Mouse (Mus musculus): ENCODE data around the gene Gfod1. TPM values are rescaled to one million over a fixed set of nuclear protein-coding genes. Genes with fewer than 3 reads are reported as not detected.

The Gfod1 gene
- total RNA-seq, 2 experiments from 2014 or later, result 89.0 to 108 TPM

DNA sequence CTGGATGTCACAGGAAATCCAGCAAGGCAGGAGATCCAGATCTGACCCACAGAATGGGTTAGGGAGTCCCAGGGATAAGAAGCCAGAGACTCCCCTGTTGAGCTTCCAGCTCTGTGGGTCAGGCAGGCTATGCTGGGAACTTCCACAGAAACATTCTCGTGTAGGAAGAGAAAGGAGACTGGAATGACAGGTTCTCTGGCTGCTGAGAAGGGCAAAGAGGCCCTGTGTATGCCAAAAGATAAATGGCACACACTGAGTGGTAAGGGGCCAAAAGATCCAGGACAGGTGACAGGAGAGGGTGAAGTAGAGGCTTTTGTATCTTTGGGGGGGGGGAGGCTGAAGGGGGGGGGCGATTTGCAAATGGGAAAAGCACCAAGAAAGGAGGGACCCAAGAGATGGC lies 112.7 kb downstream of the Gfod1 start:
- peak in 1 of 2 experiments; percentile 11 for DNase-seq (ENCODE audit: low spot score in 2 of 2)
- intact Hi-C loops (cut with DNase I), result loop anchor here (5.0 kb wide), 1 partner anchor 41 kb away; no protein-coding TSS in a partner anchor

DNA sequence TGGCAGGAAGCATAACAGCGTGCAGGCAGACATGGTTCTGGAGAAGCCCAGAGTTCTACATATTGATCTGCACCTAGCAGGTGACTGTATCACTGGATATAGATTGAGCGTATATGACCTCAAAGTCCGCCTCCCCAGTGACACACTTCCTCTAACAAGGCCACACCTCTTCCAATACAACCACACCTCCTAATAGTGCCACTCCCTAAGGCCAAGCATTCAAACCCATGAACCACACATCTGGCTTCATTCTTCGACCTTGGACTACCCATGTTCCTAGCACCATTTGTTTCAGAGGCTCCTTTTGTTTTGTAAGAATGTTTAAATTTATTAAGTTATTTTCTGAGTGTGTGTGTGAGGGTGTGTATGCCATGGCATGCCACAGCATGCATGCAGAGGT lies 116.2 kb downstream of the Gfod1 start:
- no peak for DNase-seq (ENCODE audit: low spot score in 2 of 2)
- intact Hi-C loops (cut with DNase I), result loop anchor here (10.0 kb wide), 1 partner anchor 367 kb away; no protein-coding TSS in a partner anchor

DNA sequence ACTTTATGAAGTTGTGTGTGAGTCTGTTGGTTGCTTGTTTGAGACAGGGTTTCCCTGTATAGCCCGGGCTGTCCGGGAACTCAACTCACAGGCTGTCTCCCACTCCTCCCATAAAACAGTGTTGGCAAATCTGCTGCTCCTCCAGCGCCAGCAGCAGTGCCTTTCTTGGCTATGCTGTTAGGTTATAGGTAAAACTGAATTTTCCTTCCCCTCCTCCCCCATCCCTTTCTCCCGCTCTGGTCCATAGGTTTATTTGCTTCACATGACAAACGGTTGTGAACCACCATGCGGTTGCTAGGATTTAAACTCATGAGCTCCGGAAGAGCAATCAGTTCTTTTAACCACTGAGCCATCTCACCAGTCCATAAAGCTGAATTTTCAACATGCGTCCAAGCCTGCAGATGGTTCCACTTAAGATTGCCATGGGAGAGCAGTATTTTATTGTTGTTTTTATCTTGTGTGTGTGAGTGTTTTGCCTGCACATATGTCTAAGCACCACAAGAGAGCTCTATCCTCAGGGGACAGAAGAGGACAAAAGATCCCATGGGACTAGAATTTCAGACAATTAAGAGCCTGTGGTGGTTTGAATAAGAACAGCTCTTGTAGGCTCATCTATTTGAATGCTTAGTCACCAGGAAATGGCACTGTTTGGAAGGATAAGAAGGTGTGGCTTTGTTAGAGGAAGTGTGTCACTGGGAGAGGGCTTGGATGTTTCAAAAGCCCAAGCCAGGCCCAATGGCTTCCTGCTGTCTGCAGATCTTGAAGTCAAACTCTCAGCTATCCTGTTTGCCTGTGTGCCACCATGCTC lies 120.5 kb downstream of the Gfod1 start:
- DNase-seq (ENCODE audit: low spot score in 2 of 2), result no peak
- intact Hi-C loops (cut with DNase I), result loop anchor here (2.0 to 10.0 kb wide), 4 partner anchors 119 to 371 kb away; no protein-coding TSS in a partner anchor

DNA sequence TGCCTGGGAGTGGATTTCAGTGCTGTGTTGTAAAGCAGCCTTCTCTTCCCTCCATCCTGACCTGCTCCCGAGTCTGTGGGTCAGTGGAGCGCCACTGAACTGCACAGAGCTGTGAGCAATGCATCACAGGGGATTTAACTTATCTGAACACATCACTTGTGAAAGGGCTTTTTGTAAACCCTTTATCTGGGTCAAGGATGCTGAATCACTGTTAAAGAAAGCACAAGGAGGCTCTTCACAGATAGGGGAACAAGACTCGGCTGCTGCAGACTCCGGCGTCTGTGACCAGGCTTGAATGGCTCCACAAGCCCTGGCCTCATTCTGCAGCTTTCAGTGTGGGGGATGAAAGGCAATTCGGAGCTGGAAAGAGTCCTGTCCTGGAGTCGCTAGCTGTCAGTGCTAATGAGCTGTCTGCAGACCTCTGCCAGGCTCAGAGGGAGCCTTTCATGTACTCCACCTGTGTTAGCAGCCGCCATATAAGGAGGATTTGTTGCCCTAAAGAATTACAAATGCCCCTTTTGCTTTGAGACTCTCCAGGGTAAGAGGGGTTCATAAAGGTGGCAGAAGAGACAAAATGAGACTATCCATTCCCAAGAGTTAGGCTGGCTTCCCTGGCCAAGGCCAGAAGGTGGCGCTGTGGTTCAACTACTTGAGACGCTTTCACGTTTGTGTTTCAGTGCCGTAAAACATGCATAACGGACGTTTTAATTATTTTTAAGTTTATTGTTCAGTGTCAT lies 121.3 kb downstream of the Gfod1 start:
- DNase-seq (ENCODE audit: low spot score in 2 of 2), result peak; percentile 80 to 83
- intact Hi-C loops (cut with DNase I), result loop anchor here (2.0 to 10.0 kb wide), 4 partner anchors 120 to 372 kb away; no protein-coding TSS in a partner anchor

DNA sequence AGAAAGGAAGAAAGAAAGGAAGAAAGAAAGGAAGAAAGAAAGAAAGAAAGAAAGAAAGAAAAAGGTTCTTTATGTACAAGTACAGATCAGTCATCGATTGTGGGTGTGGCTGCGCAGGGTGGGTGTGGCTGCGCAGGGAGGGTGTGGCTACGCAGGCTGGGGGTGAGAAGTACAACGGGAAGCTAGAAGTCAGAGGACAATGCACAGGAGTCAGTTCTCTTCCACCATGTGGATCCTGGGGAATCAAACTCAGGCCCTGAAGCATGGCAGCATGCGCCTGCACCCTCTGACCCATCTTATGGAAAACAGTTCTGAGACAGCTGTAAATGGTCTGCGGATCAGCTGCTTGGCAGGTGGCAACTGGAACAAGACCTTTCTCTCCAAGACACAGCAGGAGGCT lies 122.9 kb downstream of the Gfod1 start:
- DNase-seq (ENCODE audit: low spot score in 2 of 2), result no peak
- intact Hi-C loops (cut with DNase I), result loop anchor here (5.0 to 10.0 kb wide), 3 partner anchors 141 to 374 kb away; no protein-coding TSS in a partner anchor

DNA sequence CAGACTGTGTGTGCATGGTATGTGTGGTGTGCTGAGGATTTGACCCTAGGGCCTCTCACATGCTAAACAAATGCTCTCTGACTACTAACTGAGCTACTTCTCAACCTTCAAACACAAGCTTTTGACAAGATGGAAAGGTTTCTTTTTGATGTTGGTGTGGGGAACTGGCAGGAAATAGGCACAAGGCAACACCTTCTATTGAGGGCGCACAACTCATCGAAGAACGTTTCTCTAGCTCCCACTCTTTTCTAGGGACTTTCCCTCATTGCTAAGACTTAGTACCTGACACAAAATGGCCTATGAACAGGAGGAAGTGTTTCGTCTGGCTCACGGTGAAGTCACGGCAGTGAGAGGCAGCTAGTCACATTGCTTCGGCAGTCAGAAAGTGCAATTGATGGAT lies 126.7 kb downstream of the Gfod1 start:
- no peak for DNase-seq (ENCODE audit: low spot score in 2 of 2)
- intact Hi-C loops (cut with DNase I), result loop anchor here (5.0 kb wide), 1 partner anchor 560 kb away; no protein-coding TSS in a partner anchor

DNA sequence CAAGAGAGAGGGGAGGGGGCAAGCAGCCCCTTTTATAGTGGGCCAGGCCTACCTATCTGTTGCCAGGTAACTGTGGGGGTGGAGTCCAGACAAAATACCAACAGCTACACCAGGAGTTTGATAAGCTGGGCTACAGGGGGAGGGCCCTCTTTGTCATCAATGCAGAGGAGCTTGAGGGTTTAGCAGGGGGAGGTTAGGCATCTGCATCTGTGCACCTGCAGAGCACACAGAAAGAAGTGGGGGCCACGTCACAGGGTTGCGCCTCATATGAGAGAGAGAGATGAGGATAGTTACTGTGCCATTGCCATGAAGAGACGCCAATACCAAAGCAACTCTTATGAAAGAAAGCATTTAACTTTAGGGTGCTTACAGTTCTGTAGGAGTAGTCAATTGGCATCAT lies 127.3 kb downstream of the Gfod1 start:
- DNase-seq (ENCODE audit: low spot score in 2 of 2), result no peak
- intact Hi-C loops (cut with DNase I), result loop anchor here (5.0 kb wide), 1 partner anchor 561 kb away; no protein-coding TSS in a partner anchor

DNA sequence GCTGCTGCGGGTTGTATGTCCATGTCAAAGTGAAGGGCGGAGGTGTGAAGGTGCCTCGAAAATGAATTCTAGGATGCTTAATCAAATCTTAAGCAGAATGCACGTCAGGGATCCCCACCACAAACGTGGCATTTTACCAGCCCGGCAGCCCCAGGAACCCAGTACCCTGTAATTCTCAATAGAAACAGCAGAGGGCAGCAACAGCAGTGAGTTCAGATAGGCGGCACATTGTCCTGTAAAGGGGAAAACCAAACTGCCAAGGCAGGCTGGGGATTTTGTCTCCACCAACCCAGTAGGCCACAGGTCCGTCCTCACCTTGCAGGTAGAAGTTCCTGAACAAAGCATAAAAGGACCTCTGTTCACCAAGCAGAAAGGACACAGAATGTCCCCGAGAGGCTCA lies 130.7 kb downstream of the Gfod1 start:
- intact Hi-C loops (cut with DNase I), result loop anchor here (5.0 kb wide), 1 partner anchor 194 kb away; the partner anchor contains the start of gene Sirt5
- DNase-seq (ENCODE audit: low spot score in 2 of 2), result peak; percentile 76 to 79

DNA sequence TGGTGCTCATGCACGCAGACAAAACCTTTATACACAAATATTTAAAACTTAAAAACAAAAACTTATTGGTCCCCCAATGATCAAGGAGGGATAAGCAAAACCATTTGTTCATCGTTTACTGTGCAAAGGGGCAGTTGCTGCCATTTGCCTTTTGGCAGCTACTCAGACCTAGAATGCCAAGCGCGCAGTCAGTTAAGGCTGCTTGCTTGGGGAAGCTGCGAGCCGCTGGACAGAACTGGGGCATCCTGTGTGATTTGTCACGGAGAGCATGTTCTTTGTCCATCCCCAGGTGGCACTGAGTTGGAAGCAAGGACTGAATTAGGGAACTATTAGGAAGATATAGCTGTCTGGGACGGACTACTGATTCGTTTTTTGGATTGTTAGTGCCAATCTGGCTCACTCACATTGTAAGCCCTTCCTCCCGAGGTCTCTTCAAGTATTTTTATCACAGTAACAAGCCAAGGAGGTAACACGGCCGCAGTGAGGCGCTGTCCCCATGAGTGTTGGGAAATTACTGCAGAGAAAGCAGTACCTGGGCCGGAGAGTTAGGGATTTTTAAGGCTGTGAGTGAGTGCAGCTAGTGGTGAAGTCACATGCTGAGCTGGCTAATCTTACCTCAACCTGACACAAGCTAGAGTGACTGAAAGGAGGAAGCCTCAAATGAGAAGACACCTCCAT lies 131.8 kb downstream of the Gfod1 start:
- DNase-seq (ENCODE audit: low spot score in 2 of 2), result no peak
- intact Hi-C loops (cut with DNase I), result loop anchor here (5.0 kb wide), 1 partner anchor 195 kb away; the partner anchor contains the start of gene Sirt5

DNA sequence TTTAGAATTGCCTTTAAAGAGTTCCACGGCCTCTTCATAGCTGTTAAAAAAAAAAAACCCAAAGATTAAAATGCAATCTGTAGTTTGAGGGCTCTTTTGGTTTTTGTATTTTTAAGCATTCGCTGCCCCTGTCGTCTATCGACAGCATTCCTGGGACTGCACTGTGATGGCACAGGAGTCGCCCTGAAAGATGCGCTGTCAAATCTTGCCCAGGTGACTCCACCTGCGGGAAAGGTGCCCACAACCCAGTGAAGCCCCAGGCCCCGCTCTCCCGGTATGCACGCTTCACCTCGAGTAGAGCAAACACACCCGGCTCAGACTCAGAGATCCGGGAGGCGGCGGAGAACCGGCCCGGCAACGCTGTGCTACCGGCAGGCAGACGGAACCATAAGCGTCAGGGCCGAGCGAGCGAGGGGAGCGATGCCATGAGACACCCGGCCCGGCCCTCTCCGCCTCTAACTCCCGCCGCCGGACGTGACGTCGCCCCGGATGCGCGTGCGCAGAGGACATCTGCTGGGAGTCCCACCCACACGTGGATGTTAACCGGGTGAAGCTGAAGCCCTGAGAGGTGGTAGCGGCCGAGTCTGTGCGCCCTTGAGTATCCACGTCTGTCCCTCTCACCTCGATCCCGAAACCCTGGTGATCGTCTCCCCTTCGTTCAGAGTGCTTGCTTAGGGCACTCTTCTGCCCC lies 132.8 kb downstream of the Gfod1 start, which contains the start of gene Tbc1d7:
TSS of gene Tbc1d7 (minus strand) at position 482 of the 691 bp plus-strand sequence.
- DNase-seq (ENCODE audit: low spot score in 2 of 2), result peak; percentile 98 to 99

DNA sequence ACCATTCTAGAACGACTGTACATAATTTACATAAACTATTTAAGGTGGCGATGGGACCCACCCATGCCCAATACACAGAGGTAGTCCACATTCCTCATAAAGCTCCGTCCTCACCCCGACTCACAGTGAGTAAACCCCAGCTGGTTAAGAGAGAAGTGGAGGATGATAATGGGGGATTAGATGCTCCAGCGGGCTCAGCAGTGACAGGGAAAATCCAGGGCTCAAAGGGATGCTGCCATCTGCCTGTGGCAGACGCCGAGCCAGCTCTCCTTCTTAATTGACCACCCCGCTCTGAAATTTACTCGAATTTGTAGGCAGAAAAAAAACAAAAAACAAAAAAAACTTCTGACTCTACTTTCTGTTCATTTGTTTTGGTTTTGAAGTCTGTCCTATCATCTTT lies 136.3 kb downstream of the Gfod1 start:
- intact Hi-C loops (cut with DNase I), result no loop called here
- DNase-seq (ENCODE audit: low spot score in 2 of 2), result no peak

More for the DNA sequence above, 132.8 kb downstream of the Gfod1 start, which contains the start of gene Tbc1d7:
- intact Hi-C loops (cut with DNase I), result loop anchor here (1.0 to 5.0 kb wide), 2 partner anchors 196 to 227 kb away; partner anchors contain the start of genes Nol7 and Sirt5

DNA sequence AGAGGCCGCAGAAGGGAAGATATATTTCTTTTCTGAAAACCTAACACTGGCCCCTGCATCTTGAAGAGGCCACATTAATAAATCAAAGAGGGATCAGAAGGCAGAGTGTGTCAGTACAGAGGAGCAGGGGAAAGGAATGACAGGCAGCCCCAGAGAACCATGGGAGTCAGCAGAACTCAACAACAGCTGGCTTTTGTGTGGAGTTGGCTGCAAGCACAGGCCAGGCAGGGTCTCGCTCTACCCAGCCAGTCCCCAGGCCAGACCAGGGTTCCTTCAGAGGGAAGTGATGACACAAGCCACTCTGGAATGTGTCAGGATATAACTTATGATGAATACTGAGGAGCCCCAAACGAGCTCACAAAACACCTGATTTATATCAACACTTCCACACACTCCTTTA lies 144.5 kb downstream of the Gfod1 start:
- intact Hi-C loops (cut with DNase I), result no loop called here
- DNase-seq (ENCODE audit: low spot score in 2 of 2), result no peak

DNA sequence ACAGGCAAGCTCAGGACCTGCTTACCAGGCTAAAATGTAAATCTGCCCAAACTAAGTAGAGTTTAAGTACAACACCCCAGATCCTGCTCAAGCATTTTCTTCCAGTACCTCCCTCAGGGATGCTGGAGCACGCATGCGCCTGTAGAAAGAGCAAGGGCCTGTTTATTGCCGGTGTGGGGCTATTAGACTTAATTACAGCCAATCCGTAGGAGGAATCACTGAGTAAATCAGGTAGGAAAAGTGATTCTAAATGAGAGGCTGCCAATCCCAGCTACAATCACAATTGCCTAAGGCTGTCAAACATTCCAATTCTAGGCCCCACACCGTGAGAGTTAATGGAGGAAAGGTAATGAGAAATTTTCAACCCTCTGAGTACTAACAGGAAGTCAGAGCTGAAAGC lies 145.7 kb downstream of the Gfod1 start:
- intact Hi-C loops (cut with DNase I), result no loop called here
- no peak for DNase-seq (ENCODE audit: low spot score in 2 of 2)

DNA sequence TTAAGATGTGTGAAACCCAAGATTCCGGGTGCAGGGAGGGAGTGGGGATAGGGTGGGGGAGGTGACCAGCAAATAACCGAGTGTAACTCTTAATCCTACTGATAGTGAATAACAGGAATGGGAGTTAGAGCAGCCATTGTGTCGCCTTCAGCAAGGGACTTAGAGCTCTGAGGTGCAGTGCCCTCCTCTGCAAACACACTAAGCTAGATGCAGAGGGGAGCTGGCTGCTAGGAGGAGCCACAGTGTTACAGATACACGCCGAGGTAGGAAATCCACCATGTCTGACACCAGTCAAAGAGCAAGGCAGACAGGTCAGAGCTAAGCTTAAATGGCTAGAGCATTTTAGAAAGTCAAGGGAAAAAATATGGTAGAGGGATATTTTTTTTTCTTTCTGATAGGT lies 146.6 kb downstream of the Gfod1 start:
- DNase-seq (ENCODE audit: low spot score in 2 of 2), result no peak
- intact Hi-C loops (cut with DNase I), result no loop called here

DNA sequence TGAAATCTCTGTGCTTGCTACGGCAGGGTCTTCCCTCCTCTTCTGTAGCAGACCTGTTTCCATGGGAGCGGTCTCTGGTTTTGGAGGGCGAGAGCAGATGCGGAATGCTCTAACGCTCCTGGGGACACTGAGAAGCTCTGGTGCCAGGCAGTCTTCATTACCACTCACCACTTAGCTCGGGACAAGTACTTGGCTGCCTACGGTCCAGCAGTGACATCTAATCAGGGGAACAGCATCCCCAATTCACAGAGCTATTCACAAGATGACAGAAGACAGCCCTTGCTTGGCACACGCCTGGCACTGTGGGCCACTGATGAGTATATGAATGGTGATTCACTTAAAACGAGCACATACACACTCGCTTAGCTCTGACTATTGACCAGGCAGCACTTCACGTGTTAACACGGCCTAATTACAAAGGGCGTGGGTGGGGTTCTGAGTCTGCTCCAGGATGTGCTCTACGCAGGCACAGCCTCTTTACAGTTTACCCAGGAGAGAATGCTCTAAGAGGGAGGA lies 151.9 kb downstream of the Gfod1 start:
- intact Hi-C loops (cut with DNase I), result no loop called here
- no peak for DNase-seq (ENCODE audit: low spot score in 2 of 2)

DNA sequence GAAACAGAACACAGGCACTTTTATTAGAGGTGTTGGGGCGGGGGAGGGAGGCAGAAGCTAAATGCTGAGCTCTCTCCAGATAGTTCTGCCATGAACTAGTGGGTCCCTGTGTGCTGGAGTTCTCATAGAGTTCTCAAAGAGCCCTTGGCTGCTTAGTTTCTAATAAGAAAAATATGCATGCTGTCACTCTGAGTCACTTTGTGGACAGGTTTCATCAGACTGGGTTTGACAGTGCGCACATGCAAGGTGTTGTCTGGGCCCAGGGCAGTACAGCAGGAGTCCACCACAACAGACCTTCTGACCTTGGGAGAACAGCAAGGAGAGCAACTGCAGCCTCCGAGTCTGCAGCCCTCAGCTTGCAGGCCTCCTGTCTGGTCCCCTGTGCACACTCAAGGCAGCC lies 154.3 kb downstream of the Gfod1 start:
- intact Hi-C loops (cut with DNase I), result no loop called here
- no peak for DNase-seq (ENCODE audit: low spot score in 2 of 2)

DNA sequence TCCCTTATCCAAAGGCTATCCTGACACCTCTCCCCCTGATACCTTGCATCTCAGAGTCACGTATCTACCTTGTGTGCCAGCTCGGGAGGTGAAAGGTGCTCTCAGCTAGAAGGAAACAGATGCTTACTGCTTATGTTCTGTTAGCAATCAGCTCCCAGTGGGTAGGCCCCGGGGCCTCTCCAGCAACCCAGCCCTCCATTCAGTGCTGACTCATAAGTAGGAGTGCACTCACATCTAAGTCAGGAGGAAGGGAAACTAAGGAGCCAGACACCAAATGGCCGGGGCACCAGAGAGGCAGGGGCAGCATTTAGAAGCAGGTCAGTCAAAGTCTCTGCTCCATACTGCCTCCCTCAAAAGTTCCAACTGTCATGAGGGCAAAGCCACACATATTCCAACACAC lies 155.3 kb downstream of the Gfod1 start:
- DNase-seq (ENCODE audit: low spot score in 2 of 2), result no peak
- intact Hi-C loops (cut with DNase I), result no loop called here

DNA sequence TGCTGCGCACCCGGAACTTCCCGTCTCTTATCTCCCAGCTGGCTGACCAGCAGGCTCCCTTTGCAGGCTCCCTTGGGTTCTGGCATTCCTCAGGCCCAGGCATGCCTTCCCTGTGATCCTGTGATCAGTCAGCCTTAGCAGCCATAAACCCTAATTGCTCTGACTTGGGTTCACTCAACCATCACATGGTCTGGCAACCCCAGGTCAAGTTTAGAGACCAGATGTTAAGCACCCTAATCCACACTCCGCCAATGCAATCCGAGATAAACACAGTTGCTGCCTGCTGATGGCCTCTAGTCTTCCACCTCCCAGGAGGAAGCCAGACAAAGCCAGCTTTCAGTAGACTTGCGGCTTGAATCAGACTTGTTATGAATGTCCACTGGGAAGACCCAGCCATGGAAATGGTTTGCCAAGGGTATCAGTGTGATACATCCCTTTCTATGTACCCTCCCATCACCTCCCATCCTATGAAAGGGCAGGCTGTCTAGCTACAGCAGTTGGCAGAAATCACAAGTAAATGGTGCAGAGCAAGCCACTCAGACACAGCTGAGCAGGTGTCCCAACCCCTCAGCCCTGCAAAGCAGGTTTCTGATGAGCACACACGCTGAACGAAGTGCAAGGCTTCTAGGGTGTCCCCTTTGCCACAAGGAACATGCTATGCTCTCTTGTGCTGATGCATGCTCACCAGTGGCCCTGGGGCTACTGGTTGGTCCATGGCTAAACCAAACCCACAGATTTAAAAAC lies 157.3 kb downstream of the Gfod1 start:
- intact Hi-C loops (cut with DNase I), result no loop called here

More for the DNA sequence above, 157.3 kb downstream of the Gfod1 start:
- DNase-seq (ENCODE audit: low spot score in 2 of 2), result no peak

Data from left cerebral cortex, postnatal 36 days (tissue).